ENCODE assay signal across 9 mouse cellular contexts in genomic region chr7:30600651-30601050, GRCm38 (mm10). TPM values are rescaled to one million over a fixed set of nuclear protein-coding genes. Genes with fewer than 3 reads are reported as not detected.
DNase-seq lines count a peak whose midpoint lies in the region; ATAC-seq lines count a peak whose summit lies in the region.
"Had no signal": no experiment of that assay in that cellular context is flagged by ENCODE, and none has a peak within 500 bp of the region (broad histone marks: within the 10 kb centered on the region; RNA-seq: fewer than 3 reads in every experiment).

No protein-coding gene starts in this region.

- H3K4me1 ChIP-seq in hindbrain, embryonic 13.5 days (replicated peaks), result peaks cover 14% of the 10 kb centered on the region
- H3K4me1 ChIP-seq in hindbrain, embryonic 10.5 days (replicated peaks), result peaks cover 14% of the 10 kb centered on the region
- H3K4me1 ChIP-seq in embryonic facial prominence, embryonic 15.5 days, result peaks cover 3% of the 10 kb centered on the region; the same call in 1 of the 2 replicates

- H3K4me3 ChIP-seq in hindbrain, embryonic 13.5 days, result no peak overlapping the region
- H3K4me3 ChIP-seq in hindbrain, embryonic 10.5 days, result no peak overlapping the region; the same call in 1 of the 2 replicates
- no peak overlapping the region for H3K4me3 ChIP-seq in embryonic facial prominence, embryonic 15.5 days (replicated peaks)

- intact Hi-C loops in heart, postnatal 36 days (cut with DNase I), result no loop called here

- H3K9ac ChIP-seq in hindbrain, embryonic 13.5 days, result no peak overlapping the region
- H3K9ac ChIP-seq in embryonic facial prominence, embryonic 15.5 days, result no peak overlapping the region

- DNase-seq in hindbrain, embryonic 10.5 days (ENCODE audit: low spot score), result no peak
- peak; percentile 53 to 66 for DNase-seq in kidney, adult 8-10 months
- DNase-seq in lung, postnatal 36 days, result peak; percentile 84
- no peak for DNase-seq in B cell, adult 2 months
- no peak for DNase-seq in heart, postnatal 36 days
- DNase-seq in frontal cortex, postnatal 10 days (ENCODE audit: low spot score in 2 of 2), result no peak

- H3K4me2 ChIP-seq in hindbrain, embryonic 13.5 days, result peak overlapping the region; percentile 40; the same call in 1 of the 2 replicates
- no peak overlapping the region for H3K4me2 ChIP-seq in embryonic facial prominence, embryonic 15.5 days (replicated peaks)

- H3K27me3 ChIP-seq in hindbrain, embryonic 13.5 days, result no peaks in the 10 kb centered on the region
- H3K27me3 ChIP-seq in hindbrain, embryonic 10.5 days (ENCODE audit: insufficient read depth, poor library complexity, severe bottlenecking), result no peaks in the 10 kb centered on the region
- H3K27me3 ChIP-seq in embryonic facial prominence, embryonic 15.5 days, result no peaks in the 10 kb centered on the region

- peak overlapping the region; percentile 40 for H3K27ac ChIP-seq in hindbrain, embryonic 13.5 days
- H3K27ac ChIP-seq in hindbrain, embryonic 10.5 days, result no peak overlapping the region
- H3K27ac ChIP-seq in embryonic facial prominence, embryonic 15.5 days (replicated peaks), result peak overlapping the region; percentile 24; the same call in 1 of the 2 replicates

- no peaks in the 10 kb centered on the region for H3K36me3 ChIP-seq in hindbrain, embryonic 13.5 days
- H3K36me3 ChIP-seq in hindbrain, embryonic 10.5 days, result no peaks in the 10 kb centered on the region
- no peaks in the 10 kb centered on the region for H3K36me3 ChIP-seq in embryonic facial prominence, embryonic 15.5 days

- H3K9me3 ChIP-seq in hindbrain, embryonic 13.5 days, result no peaks in the 10 kb centered on the region
- no peaks in the 10 kb centered on the region for H3K9me3 ChIP-seq in hindbrain, embryonic 10.5 days
- H3K9me3 ChIP-seq in embryonic facial prominence, embryonic 15.5 days (replicated peaks), result no peaks in the 10 kb centered on the region

- ATAC-seq in hindbrain, embryonic 13.5 days (ENCODE audit: low FRiP score), result no peak
- ATAC-seq in embryonic facial prominence, embryonic 15.5 days (ENCODE audit: insufficient number of reproducible peaks, low FRiP score, low TSS enrichment, low read depth), result no peak

- WGBS in hindbrain, embryonic 13.5 days, result 70% methylated on average over 7 of the region's 7 CpGs
- whole genome bisulfite sequencing in hindbrain, embryonic 10.5 days, result 80% methylated on average over 7 of the region's 7 CpGs
- 63% methylated on average over 7 of the region's 7 CpGs for WGBS in embryonic facial prominence, embryonic 15.5 days

RNA-seq across cellular contexts. Expression of gene Zbtb32, which starts 1.9 kb away (rescaled TPM):
- 0.21 and 0.25 TPM in 2 replicates for polyA plus RNA-seq in hindbrain, embryonic 13.5 days (2015; fragmentation: Nextera tagmentation; extraction: Ambion mirVana)
- 0.20 and 0.21 TPM in 2 replicates for polyA plus RNA-seq in hindbrain, embryonic 10.5 days (2016; fragmentation: Nextera tagmentation; extraction: Ambion mirVana)
- polyA plus RNA-seq in embryonic facial prominence, embryonic 15.5 days (2015; fragmentation: Nextera tagmentation; extraction: Ambion mirVana), result 1.5 and 1.8 TPM in 2 replicates
- not detected for total RNA-seq in heart, postnatal 36 days (2021)
- total RNA-seq: hematopoietic stem cell, adult 5-6 weeks had no signal

RNA-seq across cellular contexts. Expression of gene Upk1a, which starts 12.0 kb away (rescaled TPM):
- 0.49 and 0.63 TPM in 2 replicates for polyA plus RNA-seq in hindbrain, embryonic 13.5 days (2015; fragmentation: Nextera tagmentation; extraction: Ambion mirVana)
- 0.52 and 1.2 TPM in 2 replicates for polyA plus RNA-seq in hindbrain, embryonic 10.5 days (2016; fragmentation: Nextera tagmentation; extraction: Ambion mirVana)
- polyA plus RNA-seq in embryonic facial prominence, embryonic 15.5 days (2015; fragmentation: Nextera tagmentation; extraction: Ambion mirVana), result 0.54 and 0.75 TPM in 2 replicates
- under 1 TPM; 0.19 to 0.56 TPM for total RNA-seq in heart, postnatal 36 days (2021)
- total RNA-seq: hematopoietic stem cell, adult 5-6 weeks had no signal

RNA-seq across cellular contexts. Expression of gene Kmt2b, which starts 12.1 kb away (rescaled TPM):
- polyA plus RNA-seq in hindbrain, embryonic 13.5 days (2015; fragmentation: Nextera tagmentation; extraction: Ambion mirVana), result 10.7 and 11.3 TPM in 2 replicates
- 9.6 and 11.0 TPM in 2 replicates for polyA plus RNA-seq in hindbrain, embryonic 10.5 days (2016; fragmentation: Nextera tagmentation; extraction: Ambion mirVana)
- 10.8 and 11.6 TPM in 2 replicates for polyA plus RNA-seq in embryonic facial prominence, embryonic 15.5 days (2015; fragmentation: Nextera tagmentation; extraction: Ambion mirVana)
- 10 to 100 TPM; 18.5 to 20.5 TPM for total RNA-seq in heart, postnatal 36 days (2021)

RNA-seq across cellular contexts. Expression of gene Cox6b1, which starts 25.3 kb away (rescaled TPM):
- polyA plus RNA-seq in hindbrain, embryonic 13.5 days (2015; fragmentation: Nextera tagmentation; extraction: Ambion mirVana), result 1,107 TPM in 2 replicates
- 810 and 924 TPM in 2 replicates for polyA plus RNA-seq in hindbrain, embryonic 10.5 days (2016; fragmentation: Nextera tagmentation; extraction: Ambion mirVana)
- 848 and 867 TPM in 2 replicates for polyA plus RNA-seq in embryonic facial prominence, embryonic 15.5 days (2015; fragmentation: Nextera tagmentation; extraction: Ambion mirVana)
- total RNA-seq in heart, postnatal 36 days (2021), result 1,000 to 10,000 TPM; 4,758 to 4,785 TPM

RNA-seq across cellular contexts. Expression of gene Etv2, which starts 35.0 kb away (rescaled TPM):
- not detected in 2 replicates for polyA plus RNA-seq in hindbrain, embryonic 13.5 days (2015; fragmentation: Nextera tagmentation; extraction: Ambion mirVana)
- polyA plus RNA-seq in hindbrain, embryonic 10.5 days (2016; fragmentation: Nextera tagmentation; extraction: Ambion mirVana), result 0.14 TPM in 1 of 2 replicates, not detected in the other
- polyA plus RNA-seq in embryonic facial prominence, embryonic 15.5 days (2015; fragmentation: Nextera tagmentation; extraction: Ambion mirVana), result not detected in 2 replicates
- not detected for total RNA-seq in heart, postnatal 36 days (2021)
- total RNA-seq: hematopoietic stem cell, adult 5-6 weeks had no signal

Comparison
In these comparisons a context has a peak if more than half of its experiments do, and no peak if none do; other contexts are left out.
1. DNase-seq: peak in kidney, adult 8-10 months (2 of 2) and lung, postnatal 36 days (single experiment); none in hindbrain, embryonic 10.5 days (single experiment), B cell, adult 2 months (0 of 2), heart, postnatal 36 days (0 of 2) and frontal cortex, postnatal 10 days (0 of 2).